Mouse (Mus musculus) kidney, postnatal 10 days (tissue): ENCODE measurements around the gene Angptl4.
"Not testable (repeated sequence)": the region's sequence is repeated elsewhere in the genome, so short reads cannot be mapped to it uniquely, and the experiment has no call there.

Source experiments
- DNase-seq: peaks from one replicate; pipeline ENCODE4 v3.0.0; 2021; ENCODE audit warnings: mixed read lengths

Gene Angptl4

DNA sequence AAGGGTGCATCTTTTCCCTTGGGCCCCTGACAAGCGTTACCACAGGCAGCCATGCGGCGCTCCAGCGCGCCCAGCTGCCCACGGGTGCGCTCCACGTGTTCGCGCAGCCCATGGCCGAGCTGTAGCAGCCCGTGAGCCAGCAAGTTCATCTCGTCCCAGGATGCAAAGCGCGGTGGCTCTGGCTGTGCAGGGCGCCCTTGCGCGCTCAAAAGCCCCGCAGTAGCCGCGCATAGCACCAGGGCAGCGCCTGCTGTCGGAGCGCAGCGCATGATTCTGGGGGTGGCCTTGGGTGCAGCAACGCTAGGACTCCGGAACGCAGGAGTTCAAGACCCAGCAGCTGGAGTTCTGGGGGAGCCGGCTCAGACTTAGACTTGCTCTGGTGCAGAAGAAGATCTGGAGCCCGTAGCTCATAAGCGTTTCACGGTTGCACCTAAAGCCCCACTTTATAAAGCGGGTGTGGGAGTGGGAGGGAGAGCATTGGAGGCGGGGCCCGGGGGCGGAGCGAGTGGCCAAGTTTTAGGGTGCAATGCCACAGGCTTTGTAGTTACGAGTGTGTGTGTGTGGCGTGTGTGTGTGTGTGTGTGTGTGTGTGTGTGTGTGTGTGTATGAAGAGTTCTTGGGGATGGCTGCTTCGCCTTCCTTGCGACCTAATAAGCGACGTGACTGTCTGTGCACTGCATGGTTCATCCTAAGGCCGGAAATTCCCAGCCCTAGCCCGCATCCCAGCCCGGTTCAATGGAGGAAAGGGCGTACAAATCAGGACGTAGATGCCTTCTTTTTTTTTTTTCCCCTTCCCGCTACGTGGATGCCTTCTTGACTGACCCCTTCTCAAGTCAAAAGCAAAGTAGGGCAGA, at the start of gene Angptl4:
Gene Angptl4 (minus strand): TSS at position 707 of the 854 bp plus-strand sequence.
- DNase-seq, result peak; percentile 84

DNA sequence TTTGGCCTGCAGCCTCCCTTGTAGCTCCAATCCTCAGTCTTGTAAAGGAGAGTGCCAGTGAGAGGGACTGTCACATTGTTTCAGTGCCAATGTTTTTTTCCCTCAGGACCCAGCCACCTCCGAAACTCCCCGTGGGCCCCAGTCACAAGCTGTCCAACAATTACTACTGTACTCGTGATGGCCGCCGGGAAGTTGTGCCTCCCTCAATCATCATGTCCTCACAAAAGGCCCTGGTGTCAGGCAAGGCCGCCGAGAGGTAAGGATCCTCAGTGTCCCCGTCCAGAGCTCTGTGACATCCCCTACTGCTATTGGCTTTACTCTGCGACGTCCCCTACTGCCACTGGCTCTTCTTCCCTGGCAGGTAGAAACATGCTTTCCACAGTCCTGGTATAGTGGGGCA, 47.9 kb upstream of the Angptl4 start:
- DNase-seq, result no peak

DNA sequence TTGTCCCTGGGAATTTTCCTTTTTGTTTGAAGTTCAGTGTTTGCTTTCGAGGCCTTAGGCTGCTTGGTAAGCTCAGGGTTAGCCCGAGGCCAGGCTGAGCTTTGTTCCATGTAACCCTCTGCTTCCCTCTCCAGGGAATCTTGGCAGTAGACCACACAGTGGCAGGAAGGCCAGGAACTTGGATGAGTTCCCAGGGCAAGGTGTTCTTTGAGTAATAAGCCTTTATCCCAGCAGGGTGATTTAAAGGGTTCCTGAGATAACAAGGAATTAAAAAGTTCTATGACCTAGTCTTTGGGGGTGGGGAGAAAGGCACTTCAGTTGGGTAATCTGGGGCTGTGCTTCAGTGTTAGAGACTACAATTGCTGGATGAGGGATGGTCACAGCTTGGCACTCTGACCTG, 47.3 kb upstream of the Angptl4 start:
- peak; percentile 82 for DNase-seq

DNA sequence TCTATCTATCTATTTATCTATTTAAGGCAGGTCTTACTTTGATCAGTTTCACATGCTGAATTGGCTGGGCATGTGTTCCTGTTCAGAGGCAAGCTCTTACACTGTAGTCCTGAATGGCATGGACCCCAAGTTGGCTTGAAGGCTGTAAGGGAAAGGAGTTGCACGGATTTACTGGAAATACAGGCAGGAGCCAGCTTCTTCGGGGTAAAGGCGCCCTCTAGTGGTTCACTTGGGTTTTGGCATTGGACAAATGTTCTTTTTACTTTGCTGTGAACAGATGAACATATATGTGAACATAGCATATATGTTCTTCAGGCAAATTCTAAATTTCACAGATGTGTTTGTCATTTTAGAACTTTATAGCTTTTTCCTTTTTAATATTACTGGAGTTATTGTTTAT, 45.2 kb upstream of the Angptl4 start:
- DNase-seq, result peak; percentile 84

DNA sequence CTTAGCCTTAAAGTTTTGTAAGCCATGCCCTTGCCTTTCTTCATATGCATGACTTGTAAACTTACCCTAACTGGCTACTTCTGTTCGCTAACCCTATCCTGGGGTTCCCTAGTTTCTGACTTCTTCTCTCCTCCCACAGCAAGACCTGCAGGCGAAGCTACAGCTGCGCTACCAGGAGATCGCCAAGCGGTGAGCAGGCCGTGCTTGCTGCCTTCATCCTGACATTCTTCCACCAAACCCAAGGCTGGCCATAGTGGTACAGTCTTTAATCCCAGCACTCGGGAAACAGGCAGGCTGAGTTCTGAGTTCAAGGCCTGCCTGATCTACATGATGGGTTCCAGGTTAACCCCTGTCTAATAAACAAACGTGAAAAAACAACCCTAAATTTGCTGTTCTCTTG, 43.8 kb upstream of the Angptl4 start:
- DNase-seq, result no peak

DNA sequence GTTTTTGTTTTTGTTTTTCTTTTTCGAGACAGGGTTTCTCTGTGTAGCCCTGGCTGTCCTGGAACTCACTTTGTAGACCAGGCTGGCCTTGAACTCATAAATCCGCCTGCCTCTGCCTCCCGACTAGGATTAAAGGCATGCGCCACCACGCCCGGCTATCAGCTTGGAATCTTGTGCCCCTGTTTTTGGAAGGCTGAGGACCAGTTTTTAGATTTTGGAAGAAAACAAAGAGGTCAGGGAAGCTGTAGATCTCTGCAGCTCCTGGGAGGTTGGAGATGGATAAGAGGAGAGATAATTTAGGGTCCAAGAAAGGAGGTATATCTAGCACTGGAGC, 43.3 kb upstream of the Angptl4 start:
- DNase-seq, result not testable (repeated sequence)

DNA sequence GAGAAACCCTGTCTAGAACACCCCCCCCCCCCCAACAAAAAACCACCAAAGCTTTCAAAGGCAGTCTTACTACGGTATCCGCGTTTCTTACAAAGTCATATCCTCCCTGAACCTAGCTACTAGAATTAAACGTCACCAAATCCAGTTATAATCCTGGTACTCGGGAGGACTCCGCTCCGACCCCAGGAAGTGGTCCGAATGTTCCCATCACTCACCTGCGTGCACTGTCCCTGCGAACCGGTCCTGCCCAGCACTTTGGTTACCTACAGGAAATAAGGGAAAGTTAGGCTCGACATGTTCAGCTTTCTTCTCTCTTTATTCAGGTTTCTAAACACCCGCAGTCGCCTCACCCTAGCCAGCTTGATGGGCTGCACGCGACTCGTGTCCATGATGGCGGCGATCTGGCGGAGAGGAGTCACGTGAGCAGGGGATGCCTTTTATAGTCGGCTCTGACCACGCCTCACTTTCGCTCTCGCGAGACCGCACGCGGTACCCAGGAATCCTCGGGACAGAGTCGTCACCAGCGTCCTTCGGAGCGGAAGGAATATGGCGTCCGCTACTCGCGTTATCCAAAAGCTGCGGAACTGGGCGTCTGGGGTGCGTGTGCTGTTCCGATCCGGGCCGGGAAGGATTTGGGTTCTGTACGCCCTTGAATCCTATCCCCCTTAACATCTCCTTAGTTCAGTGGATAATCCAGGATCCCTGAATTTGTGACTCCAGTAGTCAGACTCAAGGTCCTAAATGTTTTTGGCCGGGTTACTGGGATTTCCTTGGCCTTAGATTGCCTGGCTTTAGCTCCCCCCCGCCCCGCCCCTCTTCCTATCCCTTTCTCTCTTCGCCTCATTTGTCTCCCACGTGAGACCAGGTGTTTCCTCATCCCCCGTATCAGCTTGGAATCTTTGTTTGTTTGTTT, 42.7 kb upstream of the Angptl4 start, which contains the start of the genes Rps28 and Ndufa7:
Gene Rps28 (minus strand): TSS at position 479 of the 913 bp plus-strand sequence.
Gene Ndufa7 (plus strand): TSS at position 489 of the 913 bp plus-strand sequence.
- peak; percentile 98 for DNase-seq

DNA sequence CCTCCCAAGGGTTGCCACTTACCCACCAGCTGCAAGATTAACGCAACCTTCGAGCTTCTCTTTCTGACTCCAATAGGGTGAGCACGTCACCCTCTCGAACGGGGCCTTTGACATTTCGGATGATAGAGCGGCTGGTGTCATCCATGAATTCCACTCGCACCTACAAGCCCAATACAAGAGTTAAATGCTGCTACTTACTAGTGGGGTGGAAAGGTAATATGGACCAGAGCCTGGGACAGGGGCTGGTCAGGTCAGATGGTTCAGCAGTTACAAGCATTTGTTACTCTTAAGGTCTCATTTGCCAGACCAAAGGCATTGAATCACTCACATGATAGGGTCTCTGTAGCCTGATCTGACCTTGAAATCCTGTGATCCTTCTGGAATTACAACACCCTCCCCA, 41.5 kb upstream of the Angptl4 start:
- not testable (repeated sequence) for DNase-seq

DNA sequence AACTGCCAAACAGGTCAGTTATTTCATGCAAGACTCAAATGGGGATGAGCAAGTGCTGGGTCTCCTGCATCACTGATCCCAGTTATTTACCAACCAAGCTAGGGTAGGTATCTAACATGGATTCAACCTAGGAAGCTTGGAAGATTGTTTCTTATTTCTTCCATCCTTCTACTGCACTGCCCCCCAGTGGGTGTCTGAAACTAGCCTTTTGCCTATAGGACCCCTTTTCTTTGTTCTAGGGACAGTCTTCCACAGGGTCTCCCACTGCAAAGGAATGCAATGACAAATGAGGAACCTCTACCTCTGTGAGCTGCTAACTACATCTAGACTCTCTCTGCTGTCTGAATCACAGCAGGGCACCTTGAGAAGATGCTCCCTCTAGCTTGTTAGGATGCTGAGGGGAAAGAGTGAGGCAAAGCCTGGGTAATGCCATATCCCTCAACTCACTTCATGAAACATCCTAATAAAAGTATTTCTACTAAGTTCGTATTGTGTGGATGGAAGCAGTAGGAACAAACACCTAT, 40.9 kb upstream of the Angptl4 start:
- no peak for DNase-seq

DNA sequence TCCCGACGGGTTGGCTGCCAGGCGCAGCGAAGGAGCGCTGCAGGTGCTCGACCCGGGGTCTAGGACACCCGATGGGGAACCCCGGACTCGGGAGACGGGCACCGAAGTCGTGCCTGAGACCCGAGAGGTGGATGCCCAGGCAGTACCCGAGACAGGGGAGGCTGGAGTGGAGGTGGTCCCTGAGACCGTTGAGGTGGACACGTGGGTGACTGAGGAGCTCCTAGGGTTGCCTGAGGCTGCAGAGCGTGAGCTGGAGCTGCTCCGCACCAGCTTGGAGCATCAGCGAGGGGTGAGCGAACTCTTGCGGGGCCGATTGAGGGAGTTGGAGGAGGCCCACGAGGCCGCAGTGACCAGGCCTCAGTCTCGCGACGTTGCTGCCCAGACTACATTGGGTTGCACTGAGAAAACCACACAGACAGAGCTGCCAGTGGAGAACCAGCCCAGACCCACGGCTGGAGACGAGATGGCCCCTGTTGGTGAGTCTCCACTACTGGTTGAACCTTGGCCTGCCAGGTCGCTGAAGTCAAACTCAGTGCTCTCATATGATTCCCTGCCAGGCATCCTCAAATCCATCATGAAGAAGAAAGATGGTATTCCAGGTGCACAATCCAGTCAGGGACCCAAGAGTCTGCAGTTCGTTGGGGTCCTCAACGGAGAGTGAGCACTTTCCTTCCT, 36.5 kb upstream of the Angptl4 start:
- DNase-seq, result no peak

DNA sequence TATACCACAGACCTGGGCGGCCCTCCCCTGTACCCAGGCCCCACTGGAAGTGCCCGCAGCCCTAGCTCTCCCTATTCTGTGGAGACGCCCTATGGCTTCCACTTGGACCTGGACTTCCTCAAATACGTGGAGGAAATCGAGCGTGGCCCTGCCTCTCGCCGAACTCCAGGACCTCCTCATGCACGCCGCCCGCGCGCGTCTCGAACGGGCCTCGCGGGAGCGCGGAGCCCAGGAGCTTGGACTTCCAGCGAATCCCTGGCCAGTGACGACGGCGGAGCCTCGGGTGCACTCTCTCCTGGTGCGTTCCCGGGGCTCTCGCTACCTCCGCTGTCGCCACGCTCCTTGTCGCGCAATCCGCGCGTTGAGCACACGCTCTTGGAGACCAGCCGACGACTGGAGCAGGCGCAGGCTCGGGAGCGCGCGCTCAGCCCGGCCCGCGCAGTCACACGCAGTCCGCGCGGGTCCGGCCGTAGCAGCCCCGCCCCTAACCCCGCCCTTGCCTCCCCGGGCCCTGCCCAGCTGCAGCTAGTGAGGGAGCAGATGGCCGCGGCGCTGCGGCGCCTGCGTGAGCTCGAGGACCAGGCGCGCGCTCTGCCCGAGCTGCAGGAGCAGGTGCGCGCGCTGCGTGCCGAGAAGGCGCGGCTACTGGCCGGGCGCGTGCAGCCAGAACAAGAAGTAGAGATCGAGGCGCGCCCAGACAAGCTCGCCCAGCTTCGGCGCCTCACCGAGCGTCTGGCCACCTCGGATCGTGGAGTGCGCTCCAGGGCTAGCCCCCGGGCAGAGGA, 35.7 kb upstream of the Angptl4 start:
- peak; percentile 95 for DNase-seq

DNA sequence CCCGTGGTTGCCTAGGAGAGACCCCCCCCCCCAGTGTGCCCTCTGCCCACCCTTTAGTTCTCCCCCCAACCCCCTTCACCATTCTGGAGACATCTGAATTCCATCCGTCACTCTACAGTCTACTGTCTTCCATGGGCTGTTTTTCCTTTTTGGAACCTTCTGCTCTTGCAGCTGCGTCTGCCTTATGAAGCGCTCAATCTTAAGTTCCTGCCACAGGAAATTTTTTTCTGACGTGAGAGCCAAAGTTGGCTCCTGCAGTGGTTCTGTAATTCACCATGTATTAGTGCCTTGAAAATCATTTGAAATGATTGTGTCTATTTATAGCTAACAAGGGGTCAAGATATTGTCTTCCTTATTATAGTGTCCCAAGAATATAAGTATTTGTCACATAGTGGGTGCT, 35.0 kb upstream of the Angptl4 start:
- no peak for DNase-seq

DNA sequence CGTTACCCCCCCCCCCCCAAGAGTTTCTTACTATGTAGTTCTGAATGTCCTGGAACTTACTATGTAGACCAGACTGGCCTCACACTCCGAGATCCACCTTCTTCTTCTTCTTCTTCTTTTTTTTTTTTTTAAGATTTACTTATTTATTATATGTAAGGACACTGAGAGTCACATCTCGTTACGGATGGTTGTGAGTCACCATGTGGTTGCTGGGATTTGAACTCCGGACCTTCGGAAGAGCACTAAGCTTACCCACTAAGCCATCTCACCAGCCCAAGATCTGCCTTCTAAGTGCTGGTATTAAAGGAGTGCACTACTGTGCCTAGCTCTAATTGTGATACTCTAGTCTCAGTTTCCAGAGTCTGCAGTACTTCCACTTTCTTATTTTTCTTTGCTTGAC, 33.8 kb upstream of the Angptl4 start:
- no peak for DNase-seq

DNA sequence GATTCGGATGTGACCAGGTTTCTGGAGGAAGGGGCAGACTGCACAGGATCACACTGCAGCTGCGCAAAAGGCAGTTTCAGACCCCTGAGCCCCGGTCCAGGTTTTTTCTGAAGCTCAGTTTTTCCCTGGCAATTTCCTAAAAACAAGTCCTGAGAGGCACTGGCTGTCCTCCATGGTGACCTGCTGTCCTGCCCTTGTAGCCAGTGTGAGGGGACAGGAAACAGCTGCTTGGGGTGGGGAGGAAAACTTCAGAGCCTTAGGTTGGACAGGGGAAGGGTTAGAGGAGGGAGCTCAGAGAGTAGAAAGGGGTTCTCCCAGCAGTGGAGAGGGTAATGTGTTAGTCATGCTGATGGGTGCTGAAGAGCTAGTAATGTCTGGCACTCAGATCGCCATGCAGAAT, 31.4 kb upstream of the Angptl4 start:
- DNase-seq, result peak; percentile 67

DNA sequence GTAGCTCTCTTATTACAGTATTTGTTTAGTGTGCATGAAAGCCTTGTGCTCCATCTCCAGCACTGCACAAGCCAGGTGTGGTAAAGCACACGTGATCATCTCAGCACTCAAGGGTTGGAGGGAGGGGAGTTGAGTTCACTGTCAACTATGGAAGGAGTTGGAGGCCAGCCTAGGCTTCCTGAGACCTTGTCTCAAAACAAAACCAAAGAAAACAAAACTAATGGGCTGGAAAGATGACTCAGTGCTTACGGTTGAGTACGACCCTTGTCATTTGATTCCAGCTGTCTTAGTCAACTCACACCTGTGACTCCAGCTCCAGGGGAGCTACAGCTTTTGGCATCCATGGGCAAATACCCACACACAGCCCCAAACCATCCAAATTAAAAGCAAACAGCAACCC, 30.8 kb upstream of the Angptl4 start:
- DNase-seq, result peak; percentile 36

DNA sequence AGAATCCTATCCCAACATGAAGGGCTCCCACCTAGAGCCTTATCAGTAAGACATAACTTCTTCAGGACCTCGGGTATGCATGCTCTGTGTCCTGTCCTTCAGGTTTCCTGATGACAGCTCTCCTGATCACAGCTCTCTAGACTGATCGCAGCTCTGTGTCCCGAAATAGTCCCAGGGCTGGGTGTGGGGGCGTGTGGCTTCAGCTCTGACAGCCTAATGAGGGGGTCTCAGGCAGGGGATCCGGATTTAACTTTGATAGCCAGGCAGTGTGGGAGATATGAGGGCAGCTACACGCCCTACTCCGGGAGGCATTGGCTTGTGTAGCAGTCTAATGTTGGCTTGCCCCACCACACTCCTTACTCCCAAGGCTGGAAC, 29.5 kb upstream of the Angptl4 start:
- DNase-seq, result no peak

DNA sequence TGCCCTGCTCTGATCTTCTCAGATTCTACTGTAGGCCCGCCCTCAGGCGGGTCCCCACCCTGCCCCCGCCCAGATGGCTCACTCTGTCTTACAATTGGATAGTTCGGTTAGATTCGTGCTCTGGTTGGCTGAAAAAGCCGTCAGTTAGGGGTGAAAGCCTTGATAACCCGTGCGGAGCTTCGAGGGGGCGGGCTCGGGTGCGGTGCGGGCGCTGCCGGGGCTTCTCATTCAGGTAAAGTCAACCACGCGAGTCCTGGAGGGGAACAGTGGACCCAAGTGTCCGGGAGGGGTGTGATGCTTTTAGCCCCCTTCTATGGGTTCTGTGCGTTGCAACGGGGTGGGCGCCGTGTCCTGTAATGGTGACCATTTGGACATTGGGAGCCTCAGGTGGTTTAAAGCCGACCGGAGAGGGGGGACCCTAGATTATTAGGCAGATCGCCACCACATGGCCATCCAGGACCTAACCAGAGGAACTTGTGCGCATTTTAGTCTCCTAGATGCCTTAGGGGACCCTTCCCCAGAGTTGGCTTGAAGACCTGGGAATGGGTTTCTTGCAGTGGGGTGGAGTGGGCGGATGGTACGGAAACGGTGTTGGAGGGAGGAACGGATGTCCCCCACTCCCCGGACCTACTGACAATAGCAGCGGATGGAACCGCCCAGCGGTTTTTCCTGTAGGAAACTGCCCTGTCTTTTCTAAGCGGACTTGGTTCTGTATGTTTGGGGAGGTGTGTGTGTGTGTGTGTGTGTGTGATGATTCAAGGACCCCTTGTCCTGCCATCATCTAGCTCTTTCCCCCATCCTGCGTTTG, 28.9 kb upstream of the Angptl4 start, which contains the start of gene Kank3:
Gene Kank3 (plus strand): TSS at position 186 of the 808 bp plus-strand sequence.
- DNase-seq, result peak; percentile 96

DNA sequence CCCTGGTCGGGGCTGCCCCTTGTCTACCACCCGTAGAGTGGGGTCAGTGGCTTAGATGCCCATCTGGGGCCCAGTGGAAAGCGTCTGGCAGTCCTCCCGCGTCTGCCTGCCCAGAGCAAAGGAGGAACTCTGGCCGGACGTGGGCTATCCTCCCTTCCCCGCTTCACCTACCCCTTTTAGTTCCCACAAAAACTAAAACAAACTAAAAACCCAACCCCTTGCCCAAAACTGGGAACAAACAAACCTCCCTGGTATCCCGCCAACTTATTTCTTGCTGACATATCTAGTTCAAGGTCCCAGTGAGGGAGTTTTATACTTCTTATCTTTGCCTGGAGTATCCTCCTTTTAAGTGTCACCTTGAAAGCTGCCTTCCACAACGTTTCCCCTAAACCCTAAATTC, 26.6 kb upstream of the Angptl4 start:
- no peak for DNase-seq

DNA sequence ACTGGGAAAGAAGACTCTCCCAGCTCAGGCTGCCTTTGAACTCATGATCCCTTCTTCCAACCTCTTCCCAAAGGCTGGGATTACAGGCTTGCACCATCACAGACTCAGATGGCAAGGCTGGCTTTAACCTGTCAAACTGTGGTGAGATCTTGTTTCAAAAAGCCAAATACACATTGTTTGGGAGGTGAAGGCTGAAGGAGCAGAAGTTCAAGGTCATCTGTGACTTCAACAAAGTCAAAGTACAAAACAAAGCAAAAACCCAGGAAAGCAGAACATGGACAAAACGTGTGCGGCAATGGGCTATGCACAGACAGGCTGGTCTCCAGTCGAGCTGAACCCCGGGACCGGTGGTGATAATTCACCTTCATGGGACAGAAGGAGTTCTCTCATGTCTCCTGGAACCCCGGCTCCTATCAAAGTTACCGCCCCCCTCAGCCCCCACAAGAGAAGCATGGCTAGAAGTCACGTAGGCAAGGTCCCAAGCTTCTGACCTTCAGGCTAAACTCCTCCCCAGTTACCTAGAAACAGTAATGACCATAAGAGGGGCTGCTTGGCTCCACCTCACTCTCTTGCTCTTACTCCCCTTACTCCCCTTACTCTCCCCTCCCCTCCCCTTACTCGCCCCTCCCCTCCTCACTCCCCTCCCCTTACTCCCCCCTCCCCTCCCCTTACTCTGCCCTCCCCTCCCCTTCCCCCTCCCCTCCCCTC, 25.7 kb upstream of the Angptl4 start:
- DNase-seq, result no peak

DNA sequence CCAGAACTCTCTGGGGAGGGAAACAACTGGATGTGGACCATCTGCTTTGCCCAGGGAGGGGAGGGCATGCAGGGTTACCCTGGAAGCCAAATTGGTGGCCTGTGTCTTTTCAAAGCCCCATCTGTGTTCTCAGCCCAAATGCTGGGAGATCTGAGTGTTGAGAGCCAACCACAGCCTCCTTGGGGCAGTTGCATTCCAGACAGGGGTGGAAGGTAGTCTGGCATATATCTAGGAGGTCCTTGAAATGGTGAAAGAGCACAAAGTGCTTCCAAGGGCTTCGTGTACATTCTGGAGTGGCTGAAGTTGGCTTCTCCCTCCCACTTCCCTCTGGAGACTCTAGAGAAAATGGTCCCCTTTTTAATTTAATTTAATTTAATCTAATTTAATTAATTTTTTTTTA, 23.1 kb upstream of the Angptl4 start:
- no peak for DNase-seq

DNA sequence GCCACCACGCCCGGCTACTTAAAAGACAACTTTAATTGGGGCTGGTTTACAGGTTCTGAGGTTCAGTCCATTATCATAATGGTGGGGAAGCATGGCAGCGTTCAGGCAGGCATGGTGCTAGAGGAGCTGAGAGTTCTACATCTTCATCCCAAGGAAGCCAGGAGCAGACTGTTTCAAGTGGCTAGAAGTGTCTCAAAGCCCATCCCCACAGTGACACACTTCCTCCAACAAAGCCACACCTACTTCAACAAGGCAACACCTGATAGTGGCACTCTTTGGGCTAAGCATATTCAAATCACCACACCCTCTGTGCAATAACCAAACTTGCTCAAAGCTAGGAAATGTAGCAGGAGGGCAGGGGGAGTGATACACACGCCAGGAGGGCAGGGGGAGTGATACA, 22.6 kb upstream of the Angptl4 start:
- no peak for DNase-seq
